Mouse (Mus musculus) CH12.LX (cell line): ENCODE measurements at regions not wholly inside any gene's neighbourhood (a gene's known extent, or its start where the extent isn't known, plus 50 kb on each side); places are given as distances from the start of the nearest gene placed in this dataset.
"Not testable (repeated sequence)": the region's sequence is repeated elsewhere in the genome, so short reads cannot be mapped to it uniquely, and the experiment has no call there.

Experiments used
- DNase-seq: peaks from one replicate; pipeline ENCODE4 v3.0.0-alpha.2; 2013; ENCODE audit errors: extremely low read depth
- H3K27ac ChIP-seq: 2 replicates; pipeline ENCODE4 v1.5.1; 2012; ENCODE audit warnings: low read depth, mild to moderate bottlenecking, control low read depth, moderate library complexity; ENCODE audit not compliant: insufficient read depth
- H3K27me3 ChIP-seq: replicated peaks from 2 replicates; pipeline ENCODE3; 2012; ENCODE audit warnings: inconsistent platforms
- H3K36me3 ChIP-seq, 2 experiments: replicated peaks in 1 of 2; 2 replicates each; pipeline versions ENCODE3 to v1.6.1; 2012; ENCODE audit warnings: inconsistent platforms in 1 of 2, low read length in 1 of 2, mild to moderate bottlenecking in 1 of 2, mixed read lengths in 1 of 2, moderate library complexity in 1 of 2; ENCODE audit not compliant: control insufficient read depth in 1 of 2, insufficient read depth in 1 of 2
- H3K4me1 ChIP-seq, 2 experiments: 2 replicates each; pipeline ENCODE4 v1.6.1; 2012; ENCODE audit warnings: inconsistent platforms in 1 of 2, moderate library complexity in 1 of 2; ENCODE audit not compliant: insufficient read depth in 2 of 2, control insufficient read depth in 1 of 2
- H3K4me2 ChIP-seq: 2 replicates; pipeline ENCODE4 v1.6.1; 2012; ENCODE audit warnings: low read depth, mild to moderate bottlenecking, control low read depth; ENCODE audit not compliant: poor library complexity, insufficient read depth, severe bottlenecking
- H3K4me3 ChIP-seq, 3 experiments: fragments of 150-350 bp in 1 of 3; sonication (generic) in 1 of 3; replicated peaks in 1 of 3; 2 replicates each; pipeline versions ENCODE3 to v1.5.1; 2011 to 2012; ENCODE audit warnings: low read depth in 2 of 3, low read length in 2 of 3, mild to moderate bottlenecking in 2 of 3, moderate library complexity in 2 of 3, control low read depth in 1 of 3, improper control_type of control experiment in 1 of 3, inconsistent platforms in 1 of 3, mixed read lengths in 1 of 3; ENCODE audit not compliant: poor library complexity in 1 of 3
- H3K79me2 ChIP-seq: replicated peaks from 2 replicates; pipeline ENCODE4 v1.6.1; 2012; ENCODE audit warnings: mild to moderate bottlenecking, moderate library complexity; ENCODE audit not compliant: control insufficient read depth, poor library complexity, insufficient read depth, severe bottlenecking; ENCODE audit errors: extremely low read depth
- H3K9ac ChIP-seq: 2 replicates; pipeline ENCODE4 v1.6.1; 2012; ENCODE audit warnings: low read depth, mild to moderate bottlenecking, control low read depth, moderate library complexity; ENCODE audit not compliant: insufficient read depth
- H3K9me3 ChIP-seq: replicated peaks from 2 replicates; pipeline ENCODE3; 2012; ENCODE audit warnings: low read length, inconsistent platforms, mixed read lengths
- BHLHE40 ChIP-seq: IDR thresholded peaks from 2 replicates; pipeline ENCODE4 v1.6.1; 2011; ENCODE audit warnings: mild to moderate bottlenecking, low read depth, low read length, improper control_type of control experiment
- CHD1 ChIP-seq: IDR thresholded peaks from 2 replicates; pipeline ENCODE4 v1.6.1; 2012; ENCODE audit warnings: low read depth, low read length, improper control_type of control experiment, inconsistent platforms
- CHD2 ChIP-seq: IDR thresholded peaks from 2 replicates; pipeline ENCODE4 v1.6.1; 2011; ENCODE audit warnings: low read length, improper control_type of control experiment
- CTCF ChIP-seq, 2 experiments: IDR thresholded peaks in 1 of 2; conservative IDR thresholded peaks in 1 of 2; 2 replicates each; pipeline ENCODE4 v1.5.1; 2011 to 2012; ENCODE audit warnings: low read depth in 2 of 2, low read length in 2 of 2, improper control_type of control experiment in 1 of 2, inconsistent platforms in 1 of 2, mild to moderate bottlenecking in 1 of 2, moderate library complexity in 1 of 2
- E2F4 ChIP-seq: IDR thresholded peaks from 2 replicates; pipeline ENCODE4 v1.6.1; 2011; ENCODE audit warnings: low read depth, low read length, improper control_type of control experiment; ENCODE audit not compliant: insufficient replicate concordance
- EP300 ChIP-seq: IDR thresholded peaks from 2 replicates; pipeline ENCODE4 v1.6.1; 2011; ENCODE audit warnings: low read length, improper control_type of control experiment
- ETS1 ChIP-seq: conservative IDR thresholded peaks from 2 replicates; pipeline ENCODE4 v1.6.1; 2012; ENCODE audit warnings: low read depth, mild to moderate bottlenecking, inconsistent platforms, low read length, improper control_type of control experiment, moderate library complexity
- GABPA ChIP-seq: IDR thresholded peaks from 2 replicates; pipeline ENCODE4 v1.6.1; 2012; ENCODE audit warnings: low read depth, low read length, improper control_type of control experiment, inconsistent platforms; ENCODE audit not compliant: insufficient replicate concordance
- HCFC1 ChIP-seq: IDR thresholded peaks from 2 replicates; pipeline ENCODE4 v1.6.1; 2012; ENCODE audit warnings: low read depth, mild to moderate bottlenecking, inconsistent platforms, low read length, improper control_type of control experiment
- JUND ChIP-seq: conservative IDR thresholded peaks from 2 replicates; pipeline ENCODE4 v1.6.1; 2011; ENCODE audit warnings: low read depth, low read length, improper control_type of control experiment
- KAT2A ChIP-seq: IDR thresholded peaks from 2 replicates; pipeline ENCODE4 v1.6.1; 2012; ENCODE audit warnings: low read length, improper control_type of control experiment, inconsistent platforms; ENCODE audit not compliant: insufficient replicate concordance
- MAFK ChIP-seq: IDR thresholded peaks from 2 replicates; pipeline ENCODE4 v1.6.1; 2011; ENCODE audit warnings: low read length, improper control_type of control experiment; ENCODE audit not compliant: insufficient replicate concordance
- MAX ChIP-seq: IDR thresholded peaks from 2 replicates; pipeline ENCODE4 v1.6.1; 2011; ENCODE audit warnings: low read length, improper control_type of control experiment
- MEF2A ChIP-seq: IDR thresholded peaks from 2 replicates; pipeline ENCODE4 v1.6.1; 2014; ENCODE audit warnings: low read depth, mild to moderate bottlenecking, inconsistent platforms, low read length, improper control_type of control experiment, borderline replicate concordance
- NELFE ChIP-seq: IDR thresholded peaks from 2 replicates; pipeline ENCODE4 v1.6.1; 2011; ENCODE audit warnings: low read depth, low read length, improper control_type of control experiment
- PAX5 ChIP-seq: IDR thresholded peaks from 2 replicates; pipeline ENCODE4 v1.6.1; 2012; ENCODE audit warnings: low read length, inconsistent platforms, mixed read lengths
- POLR2A ChIP-seq: IDR thresholded peaks from 2 replicates; pipeline ENCODE4 v1.6.1; 2011; ENCODE audit warnings: low read depth, mild to moderate bottlenecking, improper control_type of control experiment, low read length
- POLR2AphosphoS2 ChIP-seq: IDR thresholded peaks from 2 replicates; pipeline ENCODE4 v1.6.1; 2011; ENCODE audit warnings: low read depth, low read length, improper control_type of control experiment
- SMC3 ChIP-seq: IDR thresholded peaks from 2 replicates; pipeline ENCODE4 v1.6.1; 2011; ENCODE audit warnings: low read depth, low read length, improper control_type of control experiment
- TCF12 ChIP-seq: IDR thresholded peaks from 2 replicates; pipeline ENCODE4 v1.6.1; 2014; ENCODE audit warnings: low read depth, mild to moderate bottlenecking, inconsistent platforms, low read length, improper control_type of control experiment
- UBTF ChIP-seq: IDR thresholded peaks from 2 replicates; pipeline ENCODE4 v1.6.1; 2012; ENCODE audit warnings: low read depth, mild to moderate bottlenecking, inconsistent platforms, low read length, improper control_type of control experiment, moderate library complexity
- USF1 ChIP-seq: IDR thresholded peaks from 2 replicates; pipeline ENCODE4 v1.6.1; 2014; ENCODE audit warnings: low read depth, mild to moderate bottlenecking, inconsistent platforms, low read length, improper control_type of control experiment
- ZC3H11A ChIP-seq: IDR thresholded peaks from 2 replicates; pipeline ENCODE4 v1.6.1; 2012; ENCODE audit warnings: low read depth, mild to moderate bottlenecking, inconsistent platforms, low read length, improper control_type of control experiment
- ZKSCAN1 ChIP-seq: IDR thresholded peaks from 2 replicates; pipeline ENCODE4 v1.6.1; 2012; ENCODE audit warnings: low read depth, inconsistent platforms, low read length, improper control_type of control experiment, borderline replicate concordance
- dilution Hi-C: fragments of 300-500 bp; cut with MboI; formaldehyde crosslinking; loops from 2 replicates; pipeline ENCODE4 v1.14.3; 2020; ENCODE audit warnings: low sequenced_read_pairs; ENCODE audit not compliant: extremely low pct_unique_long_range_greater_than_20kb, extremely low pct_ligation_motif_present
- in situ Hi-C: fragments of 300-500 bp; cut with MboI; formaldehyde crosslinking; loops from 3 replicates; pipeline ENCODE4 v1.14.3; 2019; ENCODE audit warnings: low sequenced_read_pairs, low pct_ligation_motif_present, low pct_unique_long_range_greater_than_20kb, mixed read lengths

GRCm38 (mm10) chr8:78073821-78074220, 139.3 kb upstream of the Ttc29 start:
- DNase-seq: no peak
- in situ Hi-C loops: loop anchor here (25.0 kb wide), 1 partner anchor 138 kb away; the partner anchor contains the start of gene Ttc29
- no peaks in the 10 kb centered on the region for H3K4me1 ChIP-seq
- H3K9me3 ChIP-seq: no peaks in the 10 kb centered on the region
- no peak overlapping the region for H3K4me3 ChIP-seq
- no peaks in the 10 kb centered on the region for H3K36me3 ChIP-seq
- H3K9ac ChIP-seq: no peak overlapping the region
- dilution Hi-C loops: no loop called here
- no peaks in the 10 kb centered on the region for H3K79me2 ChIP-seq
- no peak for TF ChIP-seq UBTF
- TF ChIP-seq POLR2A: no peak
- no peak for TF ChIP-seq SMC3
- TF ChIP-seq CHD2: no peak
- TF ChIP-seq JUND: no peak
- no peak for TF ChIP-seq NELFE
- TF ChIP-seq MAX: no peak
- TF ChIP-seq EP300: no peak
- TF ChIP-seq ZKSCAN1: no peak
- TF ChIP-seq MEF2A: no peak
- TF ChIP-seq GABPA: no peak
- TF ChIP-seq POLR2AphosphoS2: no peak
- TF ChIP-seq BHLHE40: no peak
- no peak for TF ChIP-seq USF1
- TF ChIP-seq PAX5: no peak
- TF ChIP-seq HCFC1: no peak
- no peak overlapping the region for H3K4me2 ChIP-seq
- no peak overlapping the region for H3K27ac ChIP-seq
- H3K27me3 ChIP-seq: no peaks in the 10 kb centered on the region

GRCm38 (mm10) chr8:78077122-78077521, 136.0 kb upstream of the Ttc29 start:
- Histone ChIP-seq H3K36me3 (no peaks in the 10 kb centered on the region), H3K4me2 (no peak overlapping the region), H3K9me3 (no peaks in the 10 kb centered on the region), H3K9ac (no peak overlapping the region), H3K27ac (no peak overlapping the region)
- TF ChIP-seq CHD1: no peak
- no peak for TF ChIP-seq CHD2
- TF ChIP-seq POLR2A: no peak
- TF ChIP-seq KAT2A: no peak
- TF ChIP-seq CTCF (conservative IDR thresholded peaks at IDR 0.05 in 1 of 2, IDR thresholded peaks at IDR 0.05 in 1 of 2; ENCODE audit: low read depth in 2 of 2, low read length in 2 of 2): no peak
- TF ChIP-seq ZC3H11A: no peak
- no peak for TF ChIP-seq NELFE
- TF ChIP-seq BHLHE40: no peak
- no peak for TF ChIP-seq ETS1
- no peak for TF ChIP-seq MAX
- TF ChIP-seq MAFK: no peak
- no peak for TF ChIP-seq TCF12
- no peak for TF ChIP-seq GABPA
- TF ChIP-seq E2F4: no peak
- TF ChIP-seq HCFC1: no peak
- TF ChIP-seq, all 38 proteins: peak for 0
- no peak for DNase-seq
- H3K27me3 ChIP-seq: no peaks in the 10 kb centered on the region
- H3K79me2 ChIP-seq: no peaks in the 10 kb centered on the region
- H3K4me1 ChIP-seq: peaks cover 0 to 3% of the 10 kb centered on the region in 2 experiments; a peak in 1 of 4 replicates
- in situ Hi-C loops: no loop called here
- dilution Hi-C loops: no loop called here
- H3K4me3 ChIP-seq: no peak overlapping the region

GRCm38 (mm10) chr8:78081395-78081794, 131.7 kb upstream of the Ttc29 start:
- H3K27ac ChIP-seq, H3K27me3 ChIP-seq, DNase-seq, in situ Hi-C loops, H3K9ac ChIP-seq, H3K4me1 ChIP-seq, H3K9me3 ChIP-seq, dilution Hi-C loops, H3K4me2 ChIP-seq, H3K36me3 ChIP-seq, H3K79me2 ChIP-seq, H3K4me3 ChIP-seq: not testable (repeated sequence)
